Mouse (Mus musculus) thymus, adult 2 months (tissue): ENCODE results near the gene Prrt2.

ENCODE experiments used
- CTCF ChIP-seq: fragments of 200-500 bp; IDR thresholded peaks from 2 replicates; pipeline ENCODE4 v1.5.1; 2012; ENCODE audit warnings: mild to moderate bottlenecking, control low read depth, low read length, moderate library complexity, borderline replicate concordance; ENCODE audit not compliant: control insufficient read depth, poor library complexity, insufficient read depth; ENCODE audit errors: extremely low read depth
- POLR2A ChIP-seq: fragments of 200-500 bp; IDR thresholded peaks from 2 replicates; pipeline ENCODE4 v1.6.1; 2012; ENCODE audit warnings: mild to moderate bottlenecking, low read length, control low read depth, moderate library complexity; ENCODE audit not compliant: control insufficient read depth, poor library complexity, insufficient read depth; ENCODE audit errors: extremely low read depth

DNA sequence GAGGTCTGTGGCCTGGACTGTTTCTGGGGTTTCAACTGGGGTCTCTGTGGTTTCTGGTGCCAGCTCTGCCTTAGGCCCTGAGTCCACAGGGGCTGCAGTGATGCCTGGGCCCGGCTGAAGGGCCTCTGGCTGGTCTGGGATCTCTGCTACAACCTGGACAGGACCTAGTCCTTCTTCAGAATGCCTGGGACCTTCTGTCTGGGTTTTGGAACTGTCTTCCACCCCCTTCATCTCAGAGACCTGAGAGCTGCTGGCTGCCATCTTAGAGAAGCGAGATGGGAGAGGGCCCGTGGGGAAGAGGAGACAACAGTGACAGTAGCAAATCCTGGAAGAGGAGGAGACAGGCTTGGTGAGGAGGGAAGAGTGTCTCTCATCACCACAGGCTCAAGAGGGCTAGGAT, 980 bp downstream of the Prrt2 start:
- TF ChIP-seq POLR2A, result no peak
- no peak for TF ChIP-seq CTCF
